Mouse (Mus musculus) olfactory bulb, adult 2 months (tissue): ENCODE measurements around the gene Armt1.

Source experiments
- CTCF ChIP-seq: fragments of 200-500 bp; IDR thresholded peaks from 2 replicates; pipeline ENCODE4 v1.5.1; 2012; ENCODE audit warnings: low read depth, mild to moderate bottlenecking, low read length, moderate library complexity; ENCODE audit not compliant: insufficient read depth
- POLR2A ChIP-seq: fragments of 200-500 bp; IDR thresholded peaks from 2 replicates; pipeline ENCODE4 v1.6.1; 2012; ENCODE audit warnings: mild to moderate bottlenecking, low read depth, low read length, moderate library complexity; ENCODE audit not compliant: insufficient read depth

DNA sequence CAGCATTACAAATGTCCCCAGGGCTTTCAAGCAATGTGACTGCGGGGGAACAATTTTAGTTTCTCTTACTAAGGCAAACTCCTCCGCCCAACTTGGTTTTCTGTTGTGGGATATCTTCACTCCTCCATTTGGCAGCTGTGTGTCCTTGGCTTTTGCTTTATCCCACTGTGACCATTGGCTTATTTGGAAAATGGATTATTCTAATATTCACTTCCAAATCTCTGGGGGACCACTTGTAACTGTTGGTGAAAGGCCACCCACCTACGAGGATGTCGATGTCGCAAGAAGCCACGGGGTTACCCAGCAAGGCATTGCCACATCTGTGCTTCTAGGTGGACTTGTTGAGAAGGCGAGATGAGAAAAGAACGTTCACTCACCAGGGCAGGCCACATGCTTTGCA, 49.4 kb downstream of the Armt1 start:
- no peak for TF ChIP-seq CTCF
- TF ChIP-seq POLR2A, result no peak
